Mouse (Mus musculus) embryonic facial prominence, embryonic 12.5 days (tissue): ENCODE data around the gene Fam57a. TPM values are rescaled to one million over a fixed set of nuclear protein-coding genes. Genes with fewer than 3 reads are reported as not detected.
A peak's percentile ranks its signal among the peaks of the same experiment; 100 is the strongest.

Experiments used
- ATAC-seq: fragments of 200-750 bp; cut with Nextera tagmentation; 2 replicates; pipeline ENCODE4 v1.8.0; 2017; ENCODE audit not compliant: insufficient number of reproducible peaks, insufficient read depth, low FRiP score, low TSS enrichment
- H3K27ac ChIP-seq: fragments of 300-500 bp; sonication (generic); 2 replicates; pipeline ENCODE4 v1.5.1; 2016; ENCODE audit warnings: mild to moderate bottlenecking
- H3K27me3 ChIP-seq: fragments of 300-500 bp; sonication (generic); 2 replicates; pipeline ENCODE4 v1.6.1; 2016; ENCODE audit warnings: mild to moderate bottlenecking, moderate library complexity
- H3K36me3 ChIP-seq: fragments of 300-500 bp; sonication (generic); 2 replicates; pipeline ENCODE4 v1.6.1; 2016; ENCODE audit warnings: mild to moderate bottlenecking
- H3K4me1 ChIP-seq: fragments of 300-500 bp; sonication (generic); 2 replicates; pipeline ENCODE4 v1.6.1; 2016
- H3K4me2 ChIP-seq: fragments of 300-500 bp; sonication (generic); replicated peaks from 2 replicates; pipeline ENCODE4 v1.6.1; 2016; ENCODE audit warnings: mild to moderate bottlenecking, moderate library complexity
- H3K4me3 ChIP-seq: fragments of 300-500 bp; sonication (generic); 2 replicates; pipeline ENCODE4 v1.5.1; 2016; ENCODE audit warnings: mild to moderate bottlenecking
- H3K9ac ChIP-seq: fragments of 300-500 bp; sonication (generic); 2 replicates; pipeline ENCODE4 v1.6.1; 2016; ENCODE audit warnings: mild to moderate bottlenecking, moderate library complexity
- H3K9me3 ChIP-seq: fragments of 300-500 bp; sonication (generic); 2 replicates; pipeline ENCODE4 v1.6.1; 2016; ENCODE audit warnings: mild to moderate bottlenecking, moderate library complexity
- WGBS: fragments of 180-500 bp; shearing (Covaris S2); methylation state at CpG from one replicate; pipeline ENCODE4 v1.1.7; 2016; 5-methylcytosine and 5-hydroxymethylcytosine counted together
- polyA plus RNA-seq: library from polyadenylated mRNA; unstranded; fragments of >200 nt; fragmentation: Nextera tagmentation; extraction: Ambion mirVana; gene quantifications from 2 replicates; pipeline ENCODE4 v1.2.1, GENCODE M21; 2016

The Fam57a gene
- polyA plus RNA-seq, 1 experiment from 2014 or later: 27.5 TPM

- peaks cover 41% of the 10 kb centered on the region for H3K36me3 ChIP-seq
Observed at GRCm38 (mm10) chr11:76217390-76217800, 37.9 kb downstream of the Fam57a start, which contains the start of the genes Dbil5 and Gemin4. Gene Dbil5, plus strand, starts transcription at chr11:76217608. Gene Gemin4, minus strand, starts transcription at chr11:76217664.

GRCm38 (mm10) chr11:76224631-76225030 lies 45.2 kb downstream of the Fam57a start:
- 97% methylated on average over 5 of the region's 5 CpGs for WGBS

More at GRCm38 (mm10) chr11:76217390-76217800, 37.9 kb downstream of the Fam57a start, which contains the start of the genes Dbil5 and Gemin4:
- H3K9me3 ChIP-seq: no peaks in the 10 kb centered on the region
- no peaks in the 10 kb centered on the region; the same call in 1 of the 2 replicates for H3K4me1 ChIP-seq
- WGBS: under 1% methylated on average over 35 of the region's 35 CpGs
- H3K27ac ChIP-seq: peak within 1 kb of the TSS; percentile 95
- H3K9ac ChIP-seq: peak within 1 kb of the TSS; percentile 90
- peak within 1 kb of the TSS; percentile 53 for H3K4me2 ChIP-seq
- H3K4me3 ChIP-seq: peak within 1 kb of the TSS; percentile 78
- H3K27me3 ChIP-seq: no peaks in the 10 kb centered on the region
- ATAC-seq: peak; percentile 96

GRCm38 (mm10) chr11:76225051-76225450 lies 45.6 kb downstream of the Fam57a start:
- no peak for ATAC-seq

More at GRCm38 (mm10) chr11:76224631-76225030, 45.2 kb downstream of the Fam57a start:
- no peak overlapping the region for H3K4me2 ChIP-seq
- no peaks in the 10 kb centered on the region for H3K27me3 ChIP-seq
- ATAC-seq: no peak
- H3K9ac ChIP-seq: no peak overlapping the region
- H3K36me3 ChIP-seq: peaks cover 42% of the 10 kb centered on the region
- H3K9me3 ChIP-seq: no peaks in the 10 kb centered on the region
- no peak overlapping the region for H3K4me3 ChIP-seq
- H3K4me1 ChIP-seq: no peaks in the 10 kb centered on the region
- H3K27ac ChIP-seq: no peak overlapping the region

GRCm38 (mm10) chr11:76236136-76236535 lies 56.7 kb downstream of the Fam57a start:
- 88% methylated on average over 3 of the region's 3 CpGs for WGBS
- no peaks in the 10 kb centered on the region for H3K4me1 ChIP-seq
- no peak overlapping the region for H3K27ac ChIP-seq
- no peak for ATAC-seq
- H3K27me3 ChIP-seq: no peaks in the 10 kb centered on the region
- H3K9me3 ChIP-seq: no peaks in the 10 kb centered on the region
- H3K36me3 ChIP-seq: peaks cover 62% of the 10 kb centered on the region
- H3K4me2 ChIP-seq: no peak overlapping the region
- H3K9ac ChIP-seq: no peak overlapping the region
- no peak overlapping the region for H3K4me3 ChIP-seq

More at GRCm38 (mm10) chr11:76225051-76225450, 45.6 kb downstream of the Fam57a start:
- H3K4me2 ChIP-seq: no peak overlapping the region
- no peak overlapping the region for H3K9ac ChIP-seq
- peaks cover 42% of the 10 kb centered on the region for H3K36me3 ChIP-seq
- H3K4me3 ChIP-seq: no peak overlapping the region
- H3K27ac ChIP-seq: no peak overlapping the region
- no peaks in the 10 kb centered on the region for H3K9me3 ChIP-seq
- H3K27me3 ChIP-seq: no peaks in the 10 kb centered on the region
- no peaks in the 10 kb centered on the region for H3K4me1 ChIP-seq

GRCm38 (mm10) chr11:76239750-76240149 lies 60.3 kb downstream of the Fam57a start:
- no peaks in the 10 kb centered on the region for H3K27me3 ChIP-seq
- peaks cover 33% of the 10 kb centered on the region for H3K36me3 ChIP-seq
- no peak overlapping the region for H3K27ac ChIP-seq
- no peaks in the 10 kb centered on the region for H3K9me3 ChIP-seq
- H3K4me2 ChIP-seq: no peak overlapping the region
- WGBS: 96% methylated on average over 2 of the region's 2 CpGs
- H3K4me3 ChIP-seq: no peak overlapping the region
- H3K9ac ChIP-seq: no peak overlapping the region
- ATAC-seq: no peak
- peaks cover 9% of the 10 kb centered on the region for H3K4me1 ChIP-seq

GRCm38 (mm10) chr11:76242901-76243810 lies 63.7 kb downstream of the Fam57a start, which contains the start of the genes Mrm3 and Glod4:
Gene Mrm3, plus strand, starts transcription at chr11:76243715.
Gene Glod4, minus strand, starts transcription at chr11:76243725.
- H3K9me3 ChIP-seq: no peaks in the 10 kb centered on the region
- H3K9ac ChIP-seq: peak within 1 kb of the TSS; percentile 85
- H3K4me3 ChIP-seq: peak within 1 kb of the TSS; percentile 82
- under 1% methylated on average over 61 of the region's 61 CpGs for WGBS
- H3K4me2 ChIP-seq: peak within 1 kb of the TSS; percentile 64
- H3K27me3 ChIP-seq: no peaks in the 10 kb centered on the region
- H3K36me3 ChIP-seq: peaks cover 18% of the 10 kb centered on the region
- peaks cover 9% of the 10 kb centered on the region for H3K4me1 ChIP-seq
- peak within 1 kb of the TSS; percentile 81 for H3K27ac ChIP-seq
- ATAC-seq: peak; percentile 82

GRCm38 (mm10) chr11:76243811-76244546 lies 64.5 kb downstream of the Fam57a start:
- 2% methylated on average over 34 of the region's 34 CpGs for WGBS
- peak overlapping the region; percentile 64 for H3K4me2 ChIP-seq
- peak overlapping the region; percentile 85 for H3K9ac ChIP-seq
- H3K36me3 ChIP-seq: peaks cover 24% of the 10 kb centered on the region
- H3K4me3 ChIP-seq: peak overlapping the region; percentile 82
- H3K27ac ChIP-seq: peak overlapping the region; percentile 81; the same call in 1 of the 2 replicates
- H3K4me1 ChIP-seq: peaks cover 9% of the 10 kb centered on the region
- no peak; the same call in none of the 2 replicates for ATAC-seq
- H3K27me3 ChIP-seq: no peaks in the 10 kb centered on the region
- no peaks in the 10 kb centered on the region for H3K9me3 ChIP-seq

GRCm38 (mm10) chr11:76246439-76246838 lies 67.0 kb downstream of the Fam57a start:
- no peak for ATAC-seq
- Histone ChIP-seq H3K4me3 (no peak overlapping the region), H3K27ac (no peak overlapping the region), H3K36me3 (peaks cover 30% of the 10 kb centered on the region), H3K9me3 (no peaks in the 10 kb centered on the region), H3K4me2 (no peak overlapping the region), H3K27me3 (no peaks in the 10 kb centered on the region), H3K4me1 (peaks cover 9% of the 10 kb centered on the region), H3K9ac (no peak overlapping the region)

- peaks cover 7% of the 10 kb centered on the region for H3K4me1 ChIP-seq
- H3K4me2 ChIP-seq: no peak overlapping the region
- H3K27ac ChIP-seq: no peak overlapping the region
- H3K36me3 ChIP-seq: peaks cover 30% of the 10 kb centered on the region
- ATAC-seq: no peak
- no peaks in the 10 kb centered on the region for H3K27me3 ChIP-seq
- no peaks in the 10 kb centered on the region for H3K9me3 ChIP-seq
- H3K9ac ChIP-seq: no peak overlapping the region
- no peak overlapping the region for H3K4me3 ChIP-seq
- 48% methylated on average over 2 of the region's 2 CpGs for WGBS
Observed at GRCm38 (mm10) chr11:76247239-76247638, 67.8 kb downstream of the Fam57a start.

- H3K4me2 ChIP-seq: no peak overlapping the region
- H3K4me1 ChIP-seq: peaks cover 27% of the 10 kb centered on the region
- ATAC-seq: no peak
- H3K36me3 ChIP-seq: peaks cover 30% of the 10 kb centered on the region
- WGBS: 58% methylated on average over 3 of the region's 3 CpGs
- no peak overlapping the region for H3K4me3 ChIP-seq
- H3K27ac ChIP-seq: no peak overlapping the region
- H3K27me3 ChIP-seq: no peaks in the 10 kb centered on the region
- no peak overlapping the region for H3K9ac ChIP-seq
- no peaks in the 10 kb centered on the region for H3K9me3 ChIP-seq
Observed at GRCm38 (mm10) chr11:76252036-76252435, 72.6 kb downstream of the Fam57a start.

GRCm38 (mm10) chr11:76253145-76253917 lies 73.9 kb downstream of the Fam57a start:
- 0 out of 2 replicates have a peak, but pooled peaks have one; percentile 65 for ATAC-seq
- no peaks in the 10 kb centered on the region for H3K27me3 ChIP-seq
- H3K9ac ChIP-seq: no peak overlapping the region
- no peaks in the 10 kb centered on the region for H3K9me3 ChIP-seq
- 44% methylated on average over 5 of the region's 5 CpGs for WGBS
- H3K36me3 ChIP-seq: peaks cover 37% of the 10 kb centered on the region
- H3K4me3 ChIP-seq: no peak overlapping the region
- no peak overlapping the region for H3K4me2 ChIP-seq
- peaks cover 29% of the 10 kb centered on the region for H3K4me1 ChIP-seq
- H3K27ac ChIP-seq: peak overlapping the region; percentile 55; the same call in 1 of the 2 replicates
